Mouse (Mus musculus) MEL (cell line): Measurements from ENCODE around the gene Lsm12.

Source experiments
- CTCF ChIP-seq, 3 experiments: IDR thresholded peaks in 2 of 3; conservative IDR thresholded peaks in 1 of 3; 2 replicates each; pipeline ENCODE4 v1.5.1; 2011 to 2012; ENCODE audit warnings: low read length in 3 of 3, low read depth in 2 of 3, mild to moderate bottlenecking in 2 of 3, improper control_type of control experiment in 1 of 3, inconsistent platforms in 1 of 3, mixed read lengths in 1 of 3, moderate library complexity in 1 of 3; ENCODE audit not compliant: control insufficient read depth in 1 of 3, insufficient read depth in 1 of 3, poor library complexity in 1 of 3, severe bottlenecking in 1 of 3
- ELF1 ChIP-seq: IDR thresholded peaks from 2 replicates; pipeline ENCODE4 v1.6.1; 2014; ENCODE audit warnings: low read depth, mild to moderate bottlenecking, inconsistent platforms, low read length, improper control_type of control experiment, moderate library complexity
- EP300 ChIP-seq, 2 experiments: IDR thresholded peaks; 2 replicates each; pipeline ENCODE4 v1.6.1; 2011; ENCODE audit warnings: improper control_type of control experiment in 2 of 2, low read length in 2 of 2, low read depth in 1 of 2, mild to moderate bottlenecking in 1 of 2
- GATA1 ChIP-seq: IDR thresholded peaks from 2 replicates; pipeline ENCODE4 v1.6.1; 2011; ENCODE audit warnings: low read depth, low read length, improper control_type of control experiment
- MAX ChIP-seq: IDR thresholded peaks from 2 replicates; pipeline ENCODE4 v1.6.1; 2011; ENCODE audit warnings: low read length, improper control_type of control experiment
- MEF2A ChIP-seq: IDR thresholded peaks from 2 replicates; pipeline ENCODE4 v1.6.1; 2014; ENCODE audit warnings: low read depth, mild to moderate bottlenecking, inconsistent platforms, low read length, improper control_type of control experiment; ENCODE audit not compliant: poor library complexity, insufficient replicate concordance, severe bottlenecking; ENCODE audit errors: extremely low read depth
- MXI1 ChIP-seq: IDR thresholded peaks from 2 replicates; pipeline ENCODE4 v1.6.1; 2011; ENCODE audit warnings: mild to moderate bottlenecking, low read depth, low read length, improper control_type of control experiment
- MYC ChIP-seq: IDR thresholded peaks from 2 replicates; pipeline ENCODE4 v1.6.1; 2011; ENCODE audit warnings: low read depth, mild to moderate bottlenecking, low read length, improper control_type of control experiment, moderate library complexity
- NRF1 ChIP-seq: IDR thresholded peaks from 2 replicates; pipeline ENCODE4 v1.6.1; 2014; ENCODE audit warnings: low read depth, mild to moderate bottlenecking, inconsistent platforms, low read length, improper control_type of control experiment, moderate library complexity; ENCODE audit not compliant: poor library complexity, insufficient read depth, severe bottlenecking
- POLR2AphosphoS2 ChIP-seq: IDR thresholded peaks from 2 replicates; pipeline ENCODE4 v1.6.1; 2011; ENCODE audit warnings: low read length, improper control_type of control experiment
- POLR2AphosphoS5 ChIP-seq: IDR thresholded peaks from 2 replicates; pipeline ENCODE4 v1.6.1; 2012; ENCODE audit warnings: low read depth, borderline replicate concordance, mild to moderate bottlenecking, inconsistent platforms, low read length, moderate library complexity, mixed read lengths
- RCOR1 ChIP-seq: IDR thresholded peaks from 2 replicates; pipeline ENCODE4 v1.6.1; 2012; ENCODE audit warnings: low read depth, mild to moderate bottlenecking, inconsistent platforms, low read length, improper control_type of control experiment
- ZC3H11A ChIP-seq: IDR thresholded peaks from 2 replicates; pipeline ENCODE4 v1.6.1; 2012; ENCODE audit warnings: low read depth, mild to moderate bottlenecking, inconsistent platforms, low read length, improper control_type of control experiment
- ZMIZ1 ChIP-seq: IDR thresholded peaks from 2 replicates; pipeline ENCODE4 v1.6.1; 2012; ENCODE audit warnings: low read depth, mild to moderate bottlenecking, inconsistent platforms, low read length, improper control_type of control experiment, moderate library complexity

DNA sequence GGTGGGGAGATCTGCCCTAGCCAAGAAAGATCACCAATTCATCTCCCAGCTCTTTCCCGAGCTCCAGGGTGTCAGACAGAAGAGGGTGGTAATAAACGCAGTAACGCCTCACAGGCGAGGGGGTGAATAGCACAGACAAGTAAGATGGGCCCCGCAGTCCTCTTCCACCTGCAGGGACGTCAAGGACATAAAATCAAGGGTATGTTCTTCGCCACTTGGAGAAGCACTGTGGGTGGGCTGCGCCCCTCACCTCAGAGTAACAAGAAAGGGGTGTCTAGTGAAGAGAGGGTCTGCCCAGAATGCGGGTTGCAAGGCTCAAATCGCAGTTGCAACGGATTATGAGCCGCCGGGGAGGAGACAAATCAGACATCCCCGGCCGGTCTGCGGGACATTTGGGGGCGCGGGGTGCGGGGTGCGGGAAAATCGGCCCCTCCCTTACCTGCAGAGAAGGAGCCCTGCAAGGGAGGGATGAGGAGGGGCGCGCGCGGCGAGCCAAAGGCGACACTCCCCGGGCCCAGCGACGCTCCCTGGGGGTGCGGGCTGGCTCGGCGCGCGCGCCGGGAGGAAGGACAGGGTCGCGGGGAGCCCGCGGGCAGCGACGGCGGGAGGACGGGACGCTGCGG is 44.3 kb upstream of the Lsm12 start:
- TF ChIP-seq ZMIZ1, result no peak
- no peak for TF ChIP-seq CTCF (IDR thresholded peaks at IDR 0.05 in 2 of 3, conservative IDR thresholded peaks at IDR 0.05 in 1 of 3; ENCODE audit: control insufficient read depth in 1 of 3, insufficient read depth in 1 of 3, low read depth in 2 of 3, low read length in 3 of 3, poor library complexity in 1 of 3, severe bottlenecking in 1 of 3)
- TF ChIP-seq POLR2AphosphoS5, result no peak
- no peak for TF ChIP-seq ZC3H11A
- TF ChIP-seq NRF1, result no peak
- TF ChIP-seq GATA1, result no peak
- no peak for TF ChIP-seq MYC
- TF ChIP-seq RCOR1, result no peak; the same call in 1 of the 2 replicates
- no peak for TF ChIP-seq EP300 (IDR thresholded peaks at IDR 0.05; ENCODE audit: low read depth in 1 of 2, low read length in 2 of 2)
- no peak for TF ChIP-seq MAX
- TF ChIP-seq ELF1, result no peak
- no peak for TF ChIP-seq POLR2AphosphoS2
- TF ChIP-seq MXI1, result no peak
- TF ChIP-seq MEF2A, result no peak
